Mouse (Mus musculus) kidney, postnatal 10 days (tissue): ENCODE data around the gene Vmn1r3.
"Not testable (repeated sequence)": the region's sequence is repeated elsewhere in the genome, so short reads cannot be mapped to it uniquely, and the experiment has no call there.

ENCODE experiments used
- DNase-seq: peaks from one replicate; pipeline ENCODE4 v3.0.0; 2021; ENCODE audit warnings: mixed read lengths

Vmn1r3 gene

DNA sequence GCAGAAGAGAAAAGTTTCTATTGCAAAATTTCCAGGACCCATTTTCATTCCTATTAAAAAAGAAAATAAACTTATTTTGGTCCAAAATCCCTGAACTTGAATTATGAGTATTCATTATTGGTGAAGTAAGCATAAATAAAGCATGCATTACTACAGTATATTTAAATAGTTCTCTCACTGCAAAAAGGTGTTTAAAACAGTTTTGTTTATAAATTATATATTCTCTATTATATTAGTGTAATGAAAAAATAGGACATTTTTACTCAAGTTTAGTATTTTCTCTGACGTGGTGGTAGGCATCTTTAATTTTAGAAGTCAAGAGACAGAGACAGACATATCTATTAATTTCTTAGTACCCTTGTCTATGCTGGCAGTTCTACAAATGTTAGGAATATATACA is at the start of gene Vmn1r3:
TSS of gene Vmn1r3 (minus strand) at position 101 of the 400 bp plus-strand sequence.
- DNase-seq, result not testable (repeated sequence)

DNA sequence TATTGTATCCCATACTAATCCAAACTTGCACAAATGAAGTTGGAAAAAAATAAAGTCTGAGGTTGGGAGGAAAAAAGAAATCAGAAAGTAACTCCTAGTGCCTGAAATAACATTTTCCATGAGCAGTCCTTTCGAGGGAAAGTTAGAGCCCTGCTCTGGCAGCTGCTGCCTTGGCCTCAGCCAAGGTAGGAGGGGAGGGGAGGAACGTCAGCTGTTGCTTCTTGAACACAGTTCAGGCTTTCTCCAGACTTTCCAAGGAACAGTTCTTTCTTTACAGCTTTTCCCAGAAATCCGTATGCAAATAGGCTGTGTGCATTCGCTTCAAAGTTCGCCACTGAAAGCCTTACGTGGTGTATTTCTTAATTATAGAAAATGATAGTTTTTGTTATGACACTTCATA is 46.9 kb upstream of the Vmn1r3 start:
- peak; percentile 35 for DNase-seq

DNA sequence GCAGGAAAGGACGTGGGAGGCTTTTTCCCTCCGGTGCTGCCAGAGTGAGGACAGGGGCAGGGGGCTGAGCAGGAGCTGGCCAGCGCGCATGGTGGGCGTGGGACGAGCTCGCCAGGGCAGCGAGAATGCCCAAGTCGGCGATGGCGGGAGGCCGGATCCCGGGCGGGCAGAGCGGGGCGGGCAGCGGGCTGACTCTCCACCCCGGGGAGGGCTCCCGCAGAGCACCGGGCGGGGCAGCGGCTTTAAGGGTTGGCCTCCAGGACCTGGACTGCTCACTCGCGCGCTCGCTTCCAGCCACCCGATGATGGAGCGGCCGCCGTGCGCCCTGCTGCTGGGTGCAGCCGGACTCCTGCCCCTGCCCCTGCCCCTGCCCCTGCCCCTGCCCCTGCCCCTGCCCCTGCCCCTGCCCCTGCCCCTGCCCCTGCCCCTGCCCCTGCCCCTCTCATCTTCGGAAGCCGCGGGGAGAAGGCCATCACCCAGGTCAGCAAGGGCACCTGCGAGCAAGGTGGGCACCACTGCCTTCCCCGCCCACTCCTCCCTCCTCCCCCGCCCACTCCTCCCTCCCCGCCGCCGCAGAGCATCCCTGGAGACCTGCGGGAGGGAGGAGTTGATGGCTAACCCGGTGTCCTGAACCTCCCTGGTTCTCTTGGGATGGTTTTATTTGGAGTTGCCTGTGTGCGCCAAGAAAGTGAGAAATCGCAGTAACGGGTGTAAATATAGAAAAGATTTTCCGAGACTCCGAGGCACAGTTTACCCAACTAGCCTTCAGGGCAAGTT is 45.9 kb upstream of the Vmn1r3 start:
- peak; percentile 81 for DNase-seq

DNA sequence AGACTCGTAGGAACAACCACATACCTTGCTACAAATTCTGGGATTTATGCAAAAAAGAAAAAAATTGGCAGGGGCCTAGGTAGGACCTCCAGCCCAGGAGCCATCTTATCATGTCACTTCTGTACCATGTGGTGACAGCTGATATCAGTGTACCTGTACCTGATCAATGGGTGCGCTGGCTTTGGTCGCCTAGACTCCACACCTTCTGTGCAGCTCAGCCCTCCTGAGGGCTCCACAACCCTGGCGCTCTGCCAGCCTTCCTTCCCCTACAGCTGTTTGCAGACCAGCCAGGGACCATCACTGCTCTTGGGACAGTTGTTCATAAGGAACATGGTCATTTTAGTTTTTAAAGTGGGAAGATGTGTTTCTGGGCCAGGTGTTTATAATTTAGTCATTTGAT is 44.4 kb upstream of the Vmn1r3 start:
- peak; percentile 74 for DNase-seq

DNA sequence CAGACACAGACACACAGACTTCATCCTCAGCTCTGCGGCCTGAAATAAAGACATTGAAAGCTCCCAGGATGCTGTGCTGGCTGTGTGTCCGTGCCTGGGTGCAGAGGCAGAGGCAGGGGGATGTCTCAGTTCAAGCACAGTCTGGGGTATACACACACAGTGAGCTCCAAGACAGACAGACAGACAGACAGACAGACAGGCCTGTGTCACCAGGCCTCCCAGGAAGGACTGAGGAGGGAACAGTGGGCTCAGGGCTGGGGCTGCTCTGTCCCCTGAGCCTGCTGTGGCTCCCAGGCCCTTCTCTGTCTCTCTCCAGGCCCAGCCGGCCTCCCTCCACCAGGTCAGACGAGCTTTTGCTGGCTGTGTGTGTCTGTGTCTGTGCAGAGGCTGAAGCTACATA is 43.3 kb upstream of the Vmn1r3 start:
- DNase-seq, result no peak

DNA sequence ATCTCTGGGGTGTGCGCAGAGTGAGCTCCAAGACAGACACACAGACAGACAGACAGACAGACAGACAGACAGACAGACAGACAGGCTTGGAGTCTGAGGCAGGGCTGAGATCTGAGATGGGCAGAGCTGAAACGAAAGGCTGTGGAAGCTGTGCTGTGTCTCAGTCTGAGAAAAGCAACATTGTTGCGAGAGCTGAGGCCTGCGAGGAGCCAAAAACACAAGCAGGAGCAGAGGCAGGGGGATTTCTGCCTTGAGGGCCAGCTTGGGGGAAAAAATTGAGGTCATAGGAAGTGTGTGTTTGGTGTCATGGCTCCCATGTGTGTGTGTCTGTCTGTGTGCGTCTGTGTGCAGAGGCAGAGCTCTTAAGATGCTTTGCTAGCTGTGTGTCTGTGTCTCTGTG is 42.6 kb upstream of the Vmn1r3 start:
- no peak for DNase-seq

DNA sequence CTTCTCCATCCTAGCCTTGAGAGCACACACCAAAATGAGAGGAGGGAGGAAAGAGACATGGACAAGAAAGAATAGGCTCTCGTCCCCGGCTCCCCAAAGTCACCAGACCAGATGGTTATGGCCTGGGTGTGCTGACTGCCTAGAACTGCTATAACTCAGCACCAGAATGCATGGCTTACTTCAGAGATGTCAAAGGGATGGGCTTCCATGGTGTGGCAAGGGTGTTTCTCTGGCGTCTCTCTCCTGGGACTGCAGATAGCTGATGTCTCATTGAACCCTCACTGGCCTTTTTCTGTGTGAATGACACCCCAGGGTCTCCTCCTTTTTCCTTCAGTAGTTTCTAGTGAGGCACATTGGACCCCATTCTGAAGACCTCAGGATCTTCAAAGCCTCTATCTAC is 41.3 kb upstream of the Vmn1r3 start:
- DNase-seq, result no peak

DNA sequence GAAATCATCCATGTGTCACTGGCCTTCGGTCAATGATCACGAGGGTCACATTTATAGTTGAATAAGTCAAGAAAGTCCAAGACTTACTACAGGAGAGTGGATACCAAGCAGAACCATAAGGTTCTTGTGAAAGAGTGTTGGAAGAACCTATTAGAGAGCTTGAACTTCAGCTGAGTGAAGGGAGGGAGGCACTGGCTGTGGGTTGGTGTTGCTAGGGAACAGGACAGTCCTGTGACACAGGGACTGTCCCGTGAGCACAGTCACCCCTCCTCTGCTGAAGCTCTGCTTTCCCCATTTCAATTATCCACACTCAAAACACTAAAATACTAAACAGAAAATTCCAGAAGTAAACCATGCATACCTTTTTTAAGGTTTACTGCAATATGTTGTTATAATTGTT is 40.3 kb upstream of the Vmn1r3 start:
- not testable (repeated sequence) for DNase-seq

DNA sequence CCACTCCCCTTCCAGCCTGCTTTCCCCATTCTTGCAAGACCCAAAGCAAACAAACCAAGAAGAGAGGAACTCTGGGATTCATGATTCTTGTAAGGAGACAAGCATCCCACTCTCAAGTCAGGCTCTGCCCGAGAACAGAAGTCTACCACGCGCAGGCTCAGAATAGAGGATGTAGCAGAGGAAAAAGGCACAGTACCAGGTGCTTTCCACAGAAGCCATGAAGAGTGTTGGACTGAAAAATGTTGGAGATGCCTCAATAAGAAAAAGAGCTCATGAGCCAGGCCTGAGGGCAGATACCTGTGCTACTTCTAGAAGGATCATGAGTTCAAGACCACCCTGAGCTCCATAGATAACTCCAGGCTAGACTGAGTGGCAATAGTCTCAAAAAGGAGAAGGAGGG is 39.7 kb upstream of the Vmn1r3 start:
- DNase-seq, result not testable (repeated sequence)

DNA sequence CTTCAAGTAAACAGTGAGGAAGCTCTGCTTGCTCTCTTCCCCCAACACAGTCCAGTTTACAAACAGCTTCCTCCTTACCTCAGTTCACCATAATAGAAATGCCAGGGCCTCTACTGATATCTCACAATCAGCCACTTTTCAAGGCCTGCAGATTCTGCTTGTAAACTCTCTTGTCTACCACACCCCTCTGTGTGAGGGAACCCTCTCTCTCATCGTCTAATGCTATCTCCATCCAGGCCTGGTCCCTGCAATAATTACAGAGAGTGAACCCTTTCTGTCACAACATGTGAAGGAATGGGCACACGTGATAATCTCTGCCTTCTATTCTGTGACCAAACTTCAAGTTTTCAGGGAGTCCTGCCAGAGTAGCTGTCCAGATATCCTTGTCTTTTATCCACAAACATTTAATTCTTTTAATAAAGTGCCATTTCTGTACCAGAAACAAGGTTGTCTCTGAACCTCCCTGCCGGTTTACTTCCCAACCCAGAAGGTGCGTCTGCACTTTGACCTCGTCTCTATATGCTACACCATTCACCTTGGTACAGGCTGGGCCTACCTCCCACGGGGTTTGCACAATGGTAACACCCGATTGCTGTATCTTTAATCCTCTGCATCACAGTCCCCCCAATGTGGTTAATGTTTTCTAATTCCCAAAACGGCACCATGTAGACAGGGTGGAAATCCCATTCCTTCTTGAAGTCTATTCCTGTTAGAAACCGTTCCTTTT is 38.5 kb upstream of the Vmn1r3 start:
- not testable (repeated sequence) for DNase-seq

DNA sequence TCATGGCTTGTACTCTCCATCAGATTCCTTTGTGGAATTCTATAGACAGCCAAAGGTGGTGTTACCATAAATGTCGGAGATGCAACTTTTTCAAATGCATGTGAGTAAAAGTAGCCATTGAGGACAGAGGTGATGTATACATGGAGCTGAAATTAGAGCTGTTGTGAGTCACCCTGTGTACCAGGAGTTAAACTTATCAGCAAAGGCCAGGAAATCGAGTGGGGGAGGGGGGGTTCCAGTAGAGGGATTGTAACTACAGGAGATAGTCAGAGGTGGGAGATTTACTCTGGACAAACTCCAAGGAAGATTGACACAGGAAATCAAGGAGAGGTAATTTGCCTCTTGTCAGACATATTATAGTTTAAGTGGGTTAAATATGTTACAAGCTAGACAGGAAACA is 31.2 kb upstream of the Vmn1r3 start:
- not testable (repeated sequence) for DNase-seq

DNA sequence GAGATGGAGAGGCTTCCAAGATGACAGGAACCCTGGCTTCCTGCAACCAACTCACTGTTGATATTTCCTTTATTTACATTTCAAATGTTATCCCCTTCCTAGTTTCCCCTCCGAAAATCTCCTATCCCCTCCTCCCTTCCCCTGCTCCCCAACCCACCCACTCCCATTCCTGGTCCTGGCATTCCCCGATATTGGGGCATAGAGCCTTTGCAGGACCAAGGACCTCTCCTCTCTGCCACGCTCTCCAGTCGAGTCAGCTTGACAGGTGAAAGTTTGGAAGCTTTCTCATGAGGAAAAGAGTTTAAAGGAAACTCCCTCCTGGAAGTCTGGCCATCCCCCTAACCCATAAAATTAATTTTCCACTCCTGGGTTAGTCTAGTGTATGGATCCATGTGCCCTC is 28.2 kb upstream of the Vmn1r3 start:
- DNase-seq, result not testable (repeated sequence)

DNA sequence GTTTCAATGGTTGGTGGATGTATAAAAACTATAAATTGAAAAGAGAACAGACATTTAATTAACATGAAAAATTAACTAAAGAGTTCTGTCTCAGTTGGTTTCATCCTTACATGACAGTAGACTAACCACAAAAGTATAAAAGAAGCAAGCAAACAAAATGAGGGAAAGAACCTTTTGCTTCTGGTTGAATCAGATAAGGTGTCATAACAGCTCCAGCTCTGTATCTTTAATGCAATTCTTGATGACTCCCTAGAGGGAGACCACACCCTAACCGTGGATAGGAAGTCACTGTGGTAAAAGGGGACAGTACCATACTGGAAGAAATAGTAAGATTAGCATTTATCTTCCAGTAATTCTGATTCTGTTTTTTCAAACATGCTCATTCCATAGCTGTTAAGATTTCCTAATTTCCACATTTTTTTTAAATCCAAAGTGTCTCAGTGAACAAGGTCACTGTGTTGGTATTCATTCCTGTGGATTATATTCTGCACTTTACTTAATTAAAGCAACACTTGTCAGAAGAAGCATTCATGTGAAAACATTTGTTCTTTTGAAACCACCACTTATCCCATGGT is 24.6 kb upstream of the Vmn1r3 start:
- DNase-seq, result not testable (repeated sequence)

DNA sequence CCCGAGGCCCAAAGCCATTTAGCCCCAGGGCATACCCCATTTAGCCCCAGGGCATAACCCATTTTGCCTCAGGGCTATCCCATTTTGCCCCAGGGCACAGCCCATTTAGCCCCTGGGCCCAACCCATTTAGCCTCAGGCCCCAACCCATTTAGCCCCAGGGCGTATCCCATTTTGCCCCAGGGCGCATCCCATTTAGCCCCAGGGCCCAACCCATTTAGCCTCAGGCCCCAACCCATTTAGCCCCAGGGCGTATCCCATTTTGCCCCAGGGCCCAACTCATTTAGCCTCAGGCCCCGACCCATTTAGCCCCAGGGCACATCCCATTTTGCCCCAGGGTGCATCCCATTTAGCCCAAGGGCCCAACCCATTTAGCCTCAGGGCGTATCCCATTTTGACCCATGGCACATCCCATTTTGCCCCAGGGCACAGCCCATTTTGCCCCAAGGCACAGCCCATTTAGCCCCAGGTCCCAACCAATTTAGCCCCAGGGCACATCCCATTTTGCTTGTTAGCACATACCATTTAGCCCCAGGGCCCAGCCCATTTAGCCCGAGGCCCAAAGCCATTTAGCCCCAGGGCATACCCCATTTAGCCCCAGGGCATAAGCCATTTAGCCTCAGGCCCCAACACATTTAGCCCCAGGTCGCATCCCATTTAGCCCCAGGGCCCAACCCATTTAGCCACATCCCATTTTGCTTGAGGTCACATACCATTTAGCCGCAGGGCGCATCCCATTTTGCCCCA is 8.2 kb downstream of the Vmn1r3 start:
- DNase-seq, result peak; percentile 27

DNA sequence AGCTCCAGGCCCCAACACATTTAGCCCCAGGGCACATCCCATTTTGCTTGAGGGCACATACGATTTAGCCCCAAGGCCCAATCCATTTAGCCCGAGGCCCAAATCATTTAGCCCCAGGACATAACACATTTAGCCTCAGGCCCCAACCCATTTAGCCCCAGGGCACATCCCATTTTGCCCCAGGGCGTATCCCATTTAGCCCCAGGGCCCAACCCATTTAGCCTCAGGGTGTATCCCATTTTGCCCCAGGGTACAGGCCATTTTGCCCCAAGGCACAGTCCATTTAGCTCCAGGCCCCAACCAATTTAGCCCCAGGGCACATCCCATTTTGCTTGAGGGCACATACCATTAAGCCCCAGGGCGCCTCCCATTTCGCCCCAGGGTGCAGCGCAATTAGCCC is 9.0 kb downstream of the Vmn1r3 start:
- peak; percentile 8 for DNase-seq

DNA sequence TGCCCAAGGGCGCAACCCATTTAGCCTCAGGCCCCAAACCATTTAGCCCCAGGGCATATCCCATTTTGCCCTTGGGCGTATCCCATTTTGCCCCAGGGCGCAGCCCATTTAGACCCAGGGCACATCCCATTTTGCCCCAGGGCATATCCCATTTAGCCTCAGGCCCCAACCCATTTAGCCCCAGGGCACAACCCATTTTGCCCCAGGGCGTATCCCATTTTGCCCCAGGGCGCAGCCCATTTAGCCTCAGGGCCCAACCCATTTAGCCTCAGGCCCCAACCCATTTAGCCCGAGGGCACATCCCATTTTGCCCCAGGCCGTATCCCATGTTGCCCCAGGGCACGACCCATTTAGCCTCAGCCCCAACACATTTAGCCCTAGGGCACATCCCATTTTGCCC is 9.4 kb downstream of the Vmn1r3 start:
- peak; percentile 18 for DNase-seq

DNA sequence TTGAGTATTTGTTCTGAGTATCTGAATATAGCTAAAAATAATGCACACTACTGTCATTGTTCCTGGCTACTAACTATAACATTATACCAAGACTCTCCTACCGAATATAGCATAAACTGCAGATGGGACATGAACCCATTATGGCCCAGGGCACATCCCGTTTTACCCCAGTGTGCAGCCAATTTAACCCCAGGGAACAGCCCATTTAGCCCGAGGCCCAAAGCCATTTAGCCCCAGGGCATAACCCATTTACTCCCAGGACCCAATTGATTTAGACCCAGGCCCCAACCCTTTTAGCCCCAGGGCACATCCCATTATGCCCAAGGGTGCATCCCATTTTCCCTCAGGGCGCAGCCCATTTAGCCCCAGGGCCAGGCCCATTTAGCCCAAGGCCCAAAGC is 10.6 kb downstream of the Vmn1r3 start:
- not testable (repeated sequence) for DNase-seq

DNA sequence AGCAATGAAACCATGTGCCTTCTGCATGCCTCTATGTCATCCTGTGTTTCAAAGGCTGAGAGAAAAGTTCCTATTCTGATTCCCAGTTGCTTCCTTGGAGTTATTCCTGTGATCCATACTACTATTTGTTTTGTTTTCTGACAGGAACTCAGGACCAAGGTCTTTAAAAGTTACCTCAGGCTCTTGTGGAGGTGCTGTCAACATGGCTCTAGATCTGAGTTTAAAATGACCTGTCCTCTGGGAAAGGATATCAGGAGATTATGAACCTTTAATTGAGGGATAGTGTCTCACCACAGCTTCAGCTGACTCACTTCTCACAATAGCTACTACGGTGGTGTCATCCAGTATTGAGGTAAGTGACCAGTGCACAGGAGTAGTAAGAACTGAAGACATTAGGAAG is 18.1 kb downstream of the Vmn1r3 start, which contains the start of gene Vmn1r2:
TSS of gene Vmn1r2 (plus strand) at position 301 of the 400 bp plus-strand sequence.
- not testable (repeated sequence) for DNase-seq

DNA sequence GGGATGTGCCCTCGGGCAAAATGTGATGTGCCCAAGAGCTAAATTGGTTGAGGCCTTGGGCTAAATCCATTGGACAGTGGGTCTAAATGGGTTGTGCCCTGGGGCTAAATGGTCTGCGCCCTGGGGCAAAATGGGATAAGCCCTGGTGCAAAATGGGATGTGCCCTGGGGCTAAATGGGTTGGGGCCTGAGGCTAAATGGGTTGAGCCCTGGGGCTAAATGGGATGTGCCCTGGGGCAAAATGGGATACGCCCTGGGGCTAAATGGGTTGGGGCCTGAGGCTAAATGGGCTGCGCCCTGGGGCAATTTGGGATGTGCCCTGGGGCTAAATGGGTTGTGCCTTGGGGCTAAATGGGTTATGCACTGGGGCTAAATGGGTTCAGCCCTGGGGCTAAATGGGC is 20.1 kb downstream of the Vmn1r3 start:
- peak; percentile 57 for DNase-seq

DNA sequence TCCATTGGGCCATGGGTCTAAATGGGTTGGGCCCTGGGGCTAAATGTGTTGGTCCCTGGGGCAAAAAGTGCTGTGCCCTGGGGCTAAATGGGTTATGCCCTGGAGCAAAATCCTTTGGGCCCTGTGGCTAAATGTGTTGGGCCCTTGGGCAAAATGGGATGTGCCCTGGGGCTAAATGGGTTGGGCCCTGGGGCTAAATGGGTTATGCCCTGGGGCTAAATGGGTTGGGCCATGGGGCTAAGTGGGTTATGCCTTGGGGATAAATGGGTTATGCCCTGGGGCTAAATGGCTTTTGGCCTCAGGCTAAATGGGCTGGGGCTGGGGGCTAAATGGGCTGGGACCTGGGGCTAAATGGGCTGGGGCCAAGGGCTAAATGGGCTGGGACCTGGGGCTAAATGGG is 20.7 kb downstream of the Vmn1r3 start:
- not testable (repeated sequence) for DNase-seq

DNA sequence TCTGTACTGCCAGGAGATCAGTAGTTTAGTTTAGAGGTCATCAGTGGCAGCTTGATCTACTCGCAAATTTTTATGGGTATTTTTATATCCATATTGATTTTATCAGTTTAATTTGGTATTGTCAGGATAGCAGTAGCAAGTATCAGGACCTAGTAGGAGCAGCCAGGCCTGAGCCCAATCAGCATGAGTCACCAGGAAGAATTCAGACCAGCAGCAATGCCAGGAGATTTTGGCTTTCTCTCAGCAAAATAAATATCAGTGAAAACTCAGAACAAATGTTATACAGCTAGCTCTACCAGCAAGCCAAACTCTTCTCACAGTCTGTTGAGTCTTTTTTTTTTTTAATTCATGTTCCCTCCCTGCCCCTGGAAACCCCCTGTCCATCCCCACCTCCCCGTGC is 31.8 kb downstream of the Vmn1r3 start:
- DNase-seq, result not testable (repeated sequence)

DNA sequence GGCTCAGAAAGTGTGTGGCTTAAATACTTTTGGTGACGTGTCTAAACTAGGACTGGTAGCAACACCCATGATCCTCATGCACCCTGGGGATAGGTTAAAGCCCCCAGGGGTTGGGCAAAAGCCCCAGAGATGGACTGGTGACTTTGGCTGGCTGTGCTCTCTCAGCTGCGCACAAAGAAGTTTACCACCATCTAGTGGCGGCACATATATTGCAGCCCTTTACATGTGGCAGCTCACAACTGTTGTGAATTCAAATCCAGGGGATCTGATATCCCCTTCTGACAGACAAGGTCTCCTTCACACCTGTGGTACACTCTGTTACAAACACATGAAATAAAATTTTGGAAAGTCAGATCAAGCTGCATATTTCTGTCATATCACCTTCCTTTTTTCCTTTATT is 37.2 kb downstream of the Vmn1r3 start:
- DNase-seq, result not testable (repeated sequence)
